Mouse (Mus musculus) right cerebral cortex, postnatal 14 days (tissue): ENCODE data around the gene Oscp1.

Source experiments
- DNase-seq: peaks from one replicate; pipeline ENCODE4 v3.0.0; 2022

The Oscp1 gene

GRCm38 (mm10) chr4:126111153-126111549, 52.8 kb downstream of the Oscp1 start:
- no peak for DNase-seq

DNA sequence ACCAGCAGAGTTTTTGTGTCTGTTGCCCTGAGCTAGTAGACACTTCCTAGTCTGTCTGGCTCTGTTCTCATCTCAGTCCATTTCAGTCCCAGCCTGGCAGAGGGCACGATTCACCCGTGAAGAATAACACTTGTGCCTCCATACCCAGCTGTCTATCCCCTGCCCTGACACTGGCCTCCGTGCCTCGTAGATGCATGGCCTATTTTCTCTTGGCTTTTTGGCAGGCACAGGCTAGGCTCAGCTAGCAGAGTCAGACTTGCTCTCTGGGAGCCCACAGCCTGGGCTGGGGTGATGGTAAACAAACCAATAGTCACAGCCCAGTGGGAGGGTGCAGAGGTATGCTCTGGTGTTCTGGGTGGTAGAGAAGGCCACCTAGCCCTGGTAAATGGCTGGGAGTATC, 54.9 kb downstream of the Oscp1 start:
- no peak for DNase-seq

GRCm38 (mm10) chr4:126113943-126114342, 55.6 kb downstream of the Oscp1 start:
- DNase-seq, result peak; percentile 50

GRCm38 (mm10) chr4:126115411-126115810, 57.0 kb downstream of the Oscp1 start:
- DNase-seq, result no peak

- DNase-seq, result no peak
Measured at GRCm38 (mm10) chr4:126115871-126116521, 57.6 kb downstream of the Oscp1 start.

DNA sequence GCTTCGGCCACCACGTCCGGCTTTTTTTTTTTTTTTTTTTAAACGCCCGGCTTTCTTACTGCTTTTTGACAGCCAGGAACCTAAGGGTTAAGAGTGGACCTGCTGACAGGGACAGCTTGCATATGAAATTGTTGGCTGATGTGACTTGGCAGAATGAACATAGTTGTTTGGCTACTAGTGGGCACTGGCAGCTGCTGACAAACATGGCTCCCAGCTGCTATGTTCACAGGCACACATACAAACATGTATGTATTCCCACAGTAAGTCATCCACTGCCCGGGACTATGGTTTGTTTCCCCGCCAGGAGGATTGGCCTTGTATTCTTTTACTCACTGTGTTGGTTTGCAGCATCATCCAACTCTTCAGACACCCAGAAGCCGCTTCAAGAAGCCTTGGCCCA, 58.8 kb downstream of the Oscp1 start:
- DNase-seq, result no peak

- peak; percentile 49 for DNase-seq
Measured at GRCm38 (mm10) chr4:126118651-126119050, 60.3 kb downstream of the Oscp1 start.

DNA sequence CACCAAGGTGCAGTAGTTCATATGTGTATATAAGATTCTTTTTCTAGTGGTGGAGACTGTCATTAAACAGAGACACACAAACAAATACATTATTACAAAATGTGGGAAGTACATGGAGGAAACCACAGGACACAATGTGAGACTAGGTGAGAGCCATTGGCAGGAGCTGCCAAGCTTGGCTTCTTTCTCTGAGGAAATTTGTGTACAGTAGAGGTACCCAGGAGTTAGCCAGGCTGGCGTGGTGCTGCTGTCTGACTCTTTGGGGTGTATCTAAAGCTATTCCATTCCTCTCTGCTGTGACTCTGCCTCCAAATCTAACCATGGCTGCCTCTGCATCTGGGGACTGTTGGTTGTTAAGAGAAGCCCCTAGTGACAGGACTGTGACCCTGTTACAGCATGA, 60.7 kb downstream of the Oscp1 start:
- DNase-seq, result no peak

DNA sequence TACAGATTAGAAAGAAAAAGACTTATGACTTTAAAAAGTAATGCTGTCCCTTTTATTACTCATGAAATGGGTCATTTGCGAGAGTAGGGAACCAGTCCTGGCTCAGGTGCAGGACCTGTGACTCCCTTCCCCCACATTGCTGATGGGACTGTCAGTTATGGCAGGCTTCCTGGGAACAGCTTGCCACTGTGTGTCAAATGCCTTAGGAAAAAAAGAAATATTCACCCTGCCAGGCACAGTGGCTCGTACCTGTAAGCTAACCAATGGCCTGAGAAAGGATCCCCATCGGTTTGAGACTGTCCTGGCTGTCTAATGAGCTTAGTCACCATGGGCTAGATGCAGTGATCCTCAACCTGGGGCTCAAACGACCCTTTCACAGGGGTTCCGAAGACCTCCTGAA, 61.7 kb downstream of the Oscp1 start:
- no peak for DNase-seq

- no peak for DNase-seq
Measured at GRCm38 (mm10) chr4:126120506-126120905, 62.1 kb downstream of the Oscp1 start.

GRCm38 (mm10) chr4:126123309-126124040, 65.1 kb downstream of the Oscp1 start:
- DNase-seq, result no peak

- no peak for DNase-seq
Measured at GRCm38 (mm10) chr4:126130502-126130901, 72.1 kb downstream of the Oscp1 start.

GRCm38 (mm10) chr4:126131290-126132121, 73.1 kb downstream of the Oscp1 start:
- peak; percentile 57 for DNase-seq

DNA sequence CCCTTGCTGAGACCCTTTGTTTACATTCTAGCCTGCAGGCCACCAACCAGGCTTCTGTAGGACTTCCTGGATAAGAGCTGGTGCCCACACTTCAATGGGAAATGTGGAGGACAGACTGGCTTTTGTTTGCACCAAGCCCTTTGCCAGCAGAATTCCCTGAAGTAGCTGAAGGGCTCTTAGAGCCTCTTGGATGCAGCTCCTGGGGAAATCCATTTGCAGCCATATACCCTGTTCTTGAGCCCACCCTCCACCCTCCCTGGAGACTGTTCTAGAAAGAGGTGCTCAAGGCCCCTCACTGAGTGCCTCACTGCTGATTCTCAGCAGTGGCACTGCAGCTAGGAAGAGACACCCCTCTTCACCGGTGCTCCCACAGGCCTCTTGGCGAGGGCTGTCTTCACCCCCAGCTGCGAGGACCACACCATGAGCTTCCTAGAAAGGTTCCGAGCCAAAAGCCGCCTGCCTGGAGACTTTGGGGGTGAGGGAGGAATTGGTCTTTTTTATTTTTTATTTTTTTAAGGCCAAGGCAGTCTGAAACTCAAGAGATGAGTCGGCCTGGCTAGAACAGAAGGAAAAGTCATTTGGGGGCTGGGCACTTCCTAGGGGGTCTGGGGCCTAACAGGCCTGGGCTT, 74.4 kb downstream of the Oscp1 start:
- no peak for DNase-seq

DNA sequence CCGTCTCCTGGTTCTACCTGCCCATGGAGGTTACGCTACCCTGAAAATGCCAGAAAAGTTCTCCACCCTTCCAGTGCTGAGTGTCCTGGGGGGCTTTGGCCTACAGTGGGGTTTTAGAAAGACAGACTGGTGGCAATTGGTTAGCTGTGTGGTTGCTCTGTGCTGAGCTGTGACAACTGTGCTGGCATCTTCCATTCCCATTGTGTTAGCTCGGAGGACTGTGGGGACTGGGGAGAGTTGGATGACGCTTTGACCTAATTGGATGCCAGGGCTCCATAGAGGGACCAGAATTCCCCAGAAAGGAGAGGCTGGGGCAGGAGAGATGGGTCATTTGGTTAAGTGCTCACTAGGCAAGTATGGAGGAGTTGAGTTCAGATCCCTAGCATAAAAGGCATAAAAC, 75.9 kb downstream of the Oscp1 start:
- no peak for DNase-seq

DNA sequence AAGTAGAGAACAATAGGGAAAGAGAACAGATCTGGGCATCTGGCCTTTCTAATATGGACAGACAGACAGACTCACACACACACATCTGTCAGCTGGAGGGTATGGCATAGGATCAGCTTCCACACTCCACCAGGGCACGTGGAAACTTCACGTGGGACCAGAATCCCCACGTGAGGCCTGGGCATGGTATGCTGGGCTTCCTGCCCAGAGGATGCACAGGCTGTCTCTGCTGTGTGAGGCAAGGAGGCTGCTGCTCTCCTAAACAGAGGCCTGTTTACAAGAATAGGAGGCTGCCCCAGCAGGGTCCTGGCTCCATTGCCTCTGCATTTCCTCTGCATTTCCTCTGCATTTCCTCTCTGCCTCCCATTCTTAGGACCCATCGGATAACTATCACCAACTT, 76.3 kb downstream of the Oscp1 start:
- DNase-seq, result no peak

DNA sequence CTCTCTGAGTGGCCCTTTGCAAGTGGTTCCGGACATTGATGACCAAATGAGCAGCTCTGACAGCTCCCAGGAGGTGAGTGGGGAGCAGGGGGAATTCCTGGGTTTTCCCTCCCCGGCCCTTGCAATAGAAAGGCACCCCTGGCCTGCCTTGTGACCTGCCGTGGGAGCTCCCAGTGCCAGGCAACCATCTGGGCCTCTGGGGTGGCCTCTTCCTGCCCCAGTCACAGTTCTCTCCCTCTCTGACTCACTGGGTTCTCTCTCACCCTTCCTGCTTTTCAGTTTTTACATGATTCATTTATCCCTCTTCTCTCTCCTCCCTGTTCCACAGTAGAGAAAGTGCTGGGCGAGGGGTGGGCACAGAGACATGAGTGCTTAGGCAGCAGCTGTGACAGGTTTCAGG, 79.4 kb downstream of the Oscp1 start:
- no peak for DNase-seq

GRCm38 (mm10) chr4:126141021-126141420, 82.7 kb downstream of the Oscp1 start:
- no peak for DNase-seq
